Mouse (Mus musculus) myocyte (in vitro differentiated cells): ENCODE data around the gene Mroh7. TPM values are rescaled to one million over a fixed set of nuclear protein-coding genes. Genes with fewer than 3 reads are reported as not detected.

Experiments
- H3K27me3 ChIP-seq: one replicate; pipeline ENCODE4 v1.6.1; 2011; ENCODE audit not compliant: control insufficient read depth, insufficient read depth, insufficient read length
- H3K36me3 ChIP-seq: one replicate; pipeline ENCODE4 v1.6.1; 2011; ENCODE audit not compliant: control insufficient read depth, insufficient read depth
- H3K4me2 ChIP-seq: one replicate; pipeline ENCODE4 v1.6.1; 2011; ENCODE audit warnings: low read depth, control low read depth
- H3K4me3 ChIP-seq: one replicate; pipeline ENCODE4 v1.5.1; 2011; ENCODE audit warnings: mild to moderate bottlenecking, control low read depth, moderate library complexity
- H3K79me2 ChIP-seq: one replicate; pipeline ENCODE4 v1.6.1; 2011; ENCODE audit not compliant: control insufficient read depth, insufficient read depth
- H3ac ChIP-seq: one replicate; pipeline ENCODE4 v1.6.1; 2011; ENCODE audit not compliant: control insufficient read depth, insufficient read length
- CEBPB ChIP-seq: IDR thresholded peaks from 2 replicates; pipeline ENCODE4 v1.6.1; 2011; ENCODE audit warnings: mild to moderate bottlenecking, moderate library complexity; ENCODE audit not compliant: poor library complexity, insufficient read depth, severe bottlenecking
- E2F4 ChIP-seq: IDR thresholded peaks from one replicate; pipeline ENCODE4 v1.6.1; 2011; ENCODE audit warnings: mild to moderate bottlenecking, control low read depth, moderate library complexity; ENCODE audit not compliant: insufficient read depth
- MAX ChIP-seq: IDR thresholded peaks from one replicate; pipeline ENCODE4 v1.6.1; 2011; ENCODE audit warnings: low read depth, mild to moderate bottlenecking, control low read depth
- MYOD1 ChIP-seq, 3 experiments: IDR thresholded peaks; one replicate each; pipeline ENCODE4 v1.6.1; 2011; ENCODE audit warnings: control low read depth in 2 of 3, low read depth in 2 of 3, mild to moderate bottlenecking in 2 of 3, moderate library complexity in 1 of 3; ENCODE audit not compliant: insufficient read length in 2 of 3, control insufficient read depth in 1 of 3
- MYOG ChIP-seq, 3 experiments: IDR thresholded peaks; one replicate each; pipeline ENCODE4 v1.6.1; 2011; ENCODE audit warnings: control low read depth in 2 of 3, low read depth in 2 of 3, mild to moderate bottlenecking in 2 of 3; ENCODE audit not compliant: insufficient read length in 2 of 3, control insufficient read depth in 1 of 3, insufficient read depth in 1 of 3
- POLR2A ChIP-seq: IDR thresholded peaks from one replicate; pipeline ENCODE4 v1.6.1; 2011; ENCODE audit warnings: low read depth, mild to moderate bottlenecking, control low read depth, moderate library complexity; ENCODE audit not compliant: insufficient read length
- POLR2AphosphoS2 ChIP-seq: IDR thresholded peaks from one replicate; pipeline ENCODE4 v1.6.1; 2011; ENCODE audit warnings: low read depth, control low read depth; ENCODE audit not compliant: insufficient read length
- REST ChIP-seq: IDR thresholded peaks from one replicate; pipeline ENCODE4 v1.6.1; 2011; ENCODE audit warnings: mild to moderate bottlenecking, control low read depth, moderate library complexity; ENCODE audit not compliant: insufficient read depth, insufficient read length
- SRF ChIP-seq: IDR thresholded peaks from one replicate; pipeline ENCODE4 v1.6.1; 2011; ENCODE audit warnings: low read depth; ENCODE audit not compliant: control insufficient read depth, insufficient read length
- TCF12 ChIP-seq: IDR thresholded peaks from one replicate; pipeline ENCODE4 v1.6.1; 2011; ENCODE audit warnings: mild to moderate bottlenecking, control low read depth; ENCODE audit not compliant: poor library complexity, insufficient read depth, severe bottlenecking
- TCF3 ChIP-seq: IDR thresholded peaks from one replicate; pipeline ENCODE4 v1.6.1; 2011; ENCODE audit warnings: low read depth, control low read depth; ENCODE audit not compliant: insufficient read length
- USF1 ChIP-seq: IDR thresholded peaks from one replicate; pipeline ENCODE4 v1.6.1; 2011; ENCODE audit warnings: low read depth, mild to moderate bottlenecking, control low read depth, moderate library complexity
- polyA plus RNA-seq: library from polyadenylated mRNA; unstranded; fragments of >200 nt; fragmentation: generic; extraction: Trizol; gene quantifications from one replicate; pipeline ENCODE4 v1.2.1, GENCODE M21; 2012; ENCODE audit warnings: missing spikeins

The Mroh7 gene
- polyA plus RNA-seq, 1 experiment: not detected

DNA sequence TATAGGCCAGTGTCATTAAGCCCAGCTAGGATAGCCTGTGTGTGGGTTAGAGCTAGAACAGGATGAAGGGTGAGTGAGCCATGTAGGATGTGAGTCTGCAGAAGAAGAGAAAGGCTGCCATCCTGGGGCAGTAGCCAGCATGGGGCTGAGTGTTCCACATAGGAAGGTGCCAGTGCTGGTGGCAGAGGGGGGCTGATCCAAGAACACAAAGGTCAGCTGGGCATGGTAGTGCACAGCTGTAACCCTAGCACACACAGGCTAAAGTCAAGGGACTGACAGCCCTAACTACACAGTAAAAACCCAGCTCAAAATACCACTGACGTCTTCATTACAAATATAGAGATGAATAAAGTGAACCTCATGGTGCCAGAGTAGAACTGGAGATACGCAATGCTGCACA is 64.2 kb downstream of the Mroh7 start:
- no peak overlapping the region for H3ac ChIP-seq
- no peak overlapping the region for H3K4me2 ChIP-seq
- no peaks in the 10 kb centered on the region for H3K27me3 ChIP-seq
- TF ChIP-seq CEBPB (no peak), E2F4 (no peak)
- no peaks in the 10 kb centered on the region for H3K79me2 ChIP-seq
- no peak overlapping the region for H3K4me3 ChIP-seq
- peaks cover 40% of the 10 kb centered on the region for H3K36me3 ChIP-seq

- Histone ChIP-seq H3K79me2 (no peaks in the 10 kb centered on the region), H3K4me2 (no peak overlapping the region), H3K4me3 (no peak overlapping the region), H3ac (no peak overlapping the region), H3K36me3 (peaks cover 41% of the 10 kb centered on the region), H3K27me3 (no peaks in the 10 kb centered on the region)
- TF ChIP-seq POLR2AphosphoS2 (no peak), MAX (no peak), E2F4 (no peak), USF1 (no peak)
Observed at GRCm38 (mm10) chr4:106665673-106666072, 65.1 kb downstream of the Mroh7 start.

DNA sequence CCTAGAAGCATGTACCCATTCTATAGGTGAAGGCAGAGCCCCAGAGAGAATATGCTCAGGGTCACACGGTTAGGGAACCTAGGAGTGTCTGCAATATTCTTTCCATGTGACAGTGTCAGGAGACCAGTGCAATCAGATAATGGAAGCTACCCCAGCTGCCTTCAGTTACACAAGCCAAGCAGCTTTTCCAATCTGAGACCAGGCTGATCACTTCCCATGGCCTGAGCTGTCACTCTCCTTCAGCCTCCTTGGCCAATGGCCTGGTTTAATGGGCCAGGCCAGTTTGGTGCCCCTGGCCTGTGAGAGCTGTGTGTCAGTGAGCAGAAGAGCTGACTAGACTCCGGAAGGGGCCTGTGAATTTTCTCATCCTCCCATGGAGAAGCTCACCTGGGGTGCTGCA is 65.5 kb downstream of the Mroh7 start:
- Histone ChIP-seq H3K79me2 (no peaks in the 10 kb centered on the region), H3K36me3 (peaks cover 38% of the 10 kb centered on the region), H3ac (no peak overlapping the region), H3K4me3 (no peak overlapping the region), H3K4me2 (no peak overlapping the region), H3K27me3 (no peaks in the 10 kb centered on the region)
- no peak for TF ChIP-seq MAX
- no peak for TF ChIP-seq E2F4
- TF ChIP-seq POLR2AphosphoS2: no peak

DNA sequence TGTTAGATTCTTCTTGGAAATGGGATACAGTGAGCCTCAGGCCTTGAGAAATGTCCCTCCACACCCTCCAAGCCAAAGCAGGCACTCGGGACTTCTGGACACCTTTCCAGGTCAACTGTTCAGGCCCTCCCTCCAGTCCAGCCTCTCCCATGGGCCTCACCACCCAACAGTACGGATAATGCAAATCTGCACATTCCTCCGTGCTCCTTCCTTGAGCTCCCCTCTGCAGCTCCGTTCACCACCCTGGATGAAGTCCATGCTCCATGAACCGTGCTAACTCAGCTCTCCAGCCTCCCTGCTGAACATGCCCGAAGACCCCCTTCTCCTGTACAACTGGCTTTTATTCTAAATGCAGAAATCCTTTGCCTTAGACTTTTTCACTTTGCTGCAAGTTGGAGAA is 66.0 kb downstream of the Mroh7 start:
- no peak overlapping the region for H3K4me2 ChIP-seq
- H3ac ChIP-seq: no peak overlapping the region
- no peaks in the 10 kb centered on the region for H3K27me3 ChIP-seq
- H3K4me3 ChIP-seq: no peak overlapping the region
- TF ChIP-seq SRF (no peak), POLR2A (no peak), MYOG (IDR thresholded peaks at IDR 0.05; ENCODE audit: control insufficient read depth in 1 of 3, insufficient read depth in 1 of 3, insufficient read length in 2 of 3, low read depth in 2 of 3) (no peak), TCF3 (no peak), POLR2AphosphoS2 (no peak), REST (no peak), CEBPB (no peak), TCF12 (no peak), USF1 (no peak), E2F4 (no peak), MYOD1 (IDR thresholded peaks at IDR 0.05; ENCODE audit: control insufficient read depth in 1 of 3, insufficient read length in 2 of 3, low read depth in 2 of 3) (no peak), MAX (no peak)
- H3K36me3 ChIP-seq: peaks cover 34% of the 10 kb centered on the region
- H3K79me2 ChIP-seq: no peaks in the 10 kb centered on the region

DNA sequence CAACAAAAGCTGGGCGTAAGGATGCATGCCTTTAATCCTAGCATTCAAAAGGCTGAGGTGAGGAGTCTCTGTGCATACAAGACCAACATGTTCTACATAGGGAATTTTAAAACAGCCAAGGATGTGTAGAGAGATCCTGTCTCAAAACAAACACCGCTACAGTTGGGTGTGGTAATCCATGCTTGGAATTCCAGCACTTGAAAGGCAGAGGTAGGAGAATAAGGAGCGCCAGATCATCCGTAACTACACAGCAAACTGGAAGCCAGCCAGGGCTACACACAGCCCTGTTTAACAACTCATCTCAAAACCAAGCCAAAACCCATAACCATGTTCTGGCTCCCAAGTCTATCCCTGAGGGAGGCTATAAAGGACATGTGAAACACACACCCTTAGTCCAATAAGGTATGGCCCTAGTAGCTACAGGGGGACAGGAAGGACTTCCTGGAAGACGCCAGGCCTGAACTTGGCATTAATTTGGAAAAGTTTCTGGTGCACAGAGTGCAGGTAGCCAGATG is 66.7 kb downstream of the Mroh7 start:
- Histone ChIP-seq H3K4me2 (no peak overlapping the region), H3K79me2 (no peaks in the 10 kb centered on the region), H3K4me3 (no peak overlapping the region), H3K27me3 (no peaks in the 10 kb centered on the region), H3K36me3 (peaks cover 31% of the 10 kb centered on the region), H3ac (no peak overlapping the region)
- TF ChIP-seq POLR2AphosphoS2 (no peak), E2F4 (no peak), REST (no peak), TCF12 (no peak), TCF3 (no peak), POLR2A (no peak), MAX (no peak), MYOG (IDR thresholded peaks at IDR 0.05; ENCODE audit: control insufficient read depth in 1 of 3, insufficient read depth in 1 of 3, insufficient read length in 2 of 3, low read depth in 2 of 3) (no peak), MYOD1 (IDR thresholded peaks at IDR 0.05; ENCODE audit: control insufficient read depth in 1 of 3, insufficient read length in 2 of 3, low read depth in 2 of 3) (no peak), CEBPB (no peak), SRF (no peak), USF1 (no peak)

DNA sequence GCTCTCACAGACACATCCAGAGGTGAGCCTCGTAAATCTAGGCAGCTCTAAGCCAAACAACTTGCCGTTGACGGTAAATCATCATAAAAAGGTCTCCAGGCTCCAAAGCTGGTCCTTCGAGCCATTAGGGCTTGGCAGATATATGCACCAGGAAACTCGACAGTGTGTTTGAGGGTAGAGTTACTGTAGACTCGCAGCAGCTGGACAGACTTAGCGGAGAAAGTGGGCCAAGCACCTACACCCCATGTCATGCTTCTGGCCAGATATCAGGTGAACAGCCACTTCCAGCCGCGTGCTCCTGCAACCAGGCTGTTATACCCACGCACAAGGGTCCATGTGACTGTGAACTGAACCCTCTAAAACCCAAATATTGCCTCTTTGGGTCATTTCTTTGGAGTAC is 75.0 kb downstream of the Mroh7 start:
- Histone ChIP-seq H3K4me2 (no peak overlapping the region), H3ac (no peak overlapping the region), H3K36me3 (no peaks in the 10 kb centered on the region), H3K79me2 (peaks cover 5% of the 10 kb centered on the region), H3K27me3 (no peaks in the 10 kb centered on the region), H3K4me3 (no peak overlapping the region)
- TF ChIP-seq TCF12 (no peak), MYOD1 (IDR thresholded peaks at IDR 0.05; ENCODE audit: control insufficient read depth in 1 of 3, insufficient read length in 2 of 3, low read depth in 2 of 3) (no peak), MYOG (IDR thresholded peaks at IDR 0.05; ENCODE audit: control insufficient read depth in 1 of 3, insufficient read depth in 1 of 3, insufficient read length in 2 of 3, low read depth in 2 of 3) (no peak), MAX (no peak), USF1 (no peak), POLR2AphosphoS2 (no peak), REST (no peak)
